ENCODE assay signal across 16 mouse cellular contexts in genomic region chr1:87185526-87185925, GRCm38 (mm10). TPM values are rescaled to one million over a fixed set of nuclear protein-coding genes. Genes with fewer than 3 reads are reported as not detected.
DNase-seq lines count a peak whose midpoint lies in the region; ATAC-seq lines count a peak whose summit lies in the region.
"Had no signal": no experiment of that assay in that cellular context is flagged by ENCODE, and none has a peak within 500 bp of the region (broad histone marks: within the 10 kb centered on the region; RNA-seq: fewer than 3 reads in every experiment).

No protein-coding gene starts in this region.

- no peak for DNase-seq in hindbrain, embryonic 10.5 days (ENCODE audit: low spot score)
- peak; percentile 27 to 28 for DNase-seq in B cell, adult 2 months
- DNase-seq in hindbrain, embryonic 11.5 days (ENCODE audit: low spot score) = peak; percentile 14
- no peak for DNase-seq in Muller cell, postnatal 12 days (ENCODE audit: inconsistent ontology term)
- no peak for DNase-seq in kidney, adult 9 months

- H3K9ac ChIP-seq in hindbrain, embryonic 12.5 days = no peak overlapping the region
- H3K9ac ChIP-seq in hindbrain, embryonic 11.5 days (ENCODE audit: low read depth, low read length) = no peak overlapping the region
- no peak overlapping the region; the same call in 1 of the 2 replicates for H3K9ac ChIP-seq in neural tube, embryonic 13.5 days
- H3K9ac ChIP-seq: heart, embryonic 15.5 days; limb, embryonic 12.5 days had no signal

- peaks cover 87% of the 10 kb centered on the region for H3K27me3 ChIP-seq in hindbrain, embryonic 10.5 days (ENCODE audit: insufficient read depth, poor library complexity, severe bottlenecking)
- peaks cover 73% of the 10 kb centered on the region for H3K27me3 ChIP-seq in hindbrain, embryonic 12.5 days
- H3K27me3 ChIP-seq in hindbrain, embryonic 11.5 days (ENCODE audit: control insufficient read depth, insufficient read depth, low read length) = peaks cover 35% of the 10 kb centered on the region
- H3K27me3 ChIP-seq in neural tube, embryonic 13.5 days = peaks cover 80% of the 10 kb centered on the region

- no peak for ATAC-seq in hindbrain, embryonic 12.5 days (ENCODE audit: low FRiP score)
- no peak for ATAC-seq in hindbrain, embryonic 11.5 days (ENCODE audit: low FRiP score)
- no peak for ATAC-seq in neural tube, embryonic 13.5 days (ENCODE audit: low read depth)
- ATAC-seq in frontal cortex, adult (ENCODE audit: low TSS enrichment) = no peak

- H3K9me3 ChIP-seq in hindbrain, embryonic 10.5 days = no peaks in the 10 kb centered on the region
- no peaks in the 10 kb centered on the region for H3K9me3 ChIP-seq in hindbrain, embryonic 12.5 days (replicated peaks)
- no peaks in the 10 kb centered on the region for H3K9me3 ChIP-seq in hindbrain, embryonic 11.5 days (ENCODE audit: control insufficient read depth, low read length)
- H3K9me3 ChIP-seq in neural tube, embryonic 13.5 days = no peaks in the 10 kb centered on the region
- H3K9me3 ChIP-seq: heart, embryonic 15.5 days; limb, embryonic 12.5 days had no signal

- H3K4me2 ChIP-seq in hindbrain, embryonic 12.5 days (replicated peaks) = no peak overlapping the region
- no peak overlapping the region for H3K4me2 ChIP-seq in hindbrain, embryonic 11.5 days (replicated peaks; ENCODE audit: low read depth, low read length)
- H3K4me2 ChIP-seq in neural tube, embryonic 13.5 days = 0 out of 2 replicates have a peak overlapping the region, but pooled peaks have one; percentile 90

- H3K27ac ChIP-seq in hindbrain, embryonic 10.5 days = no peak overlapping the region
- H3K27ac ChIP-seq in hindbrain, embryonic 12.5 days = no peak overlapping the region
- H3K27ac ChIP-seq in hindbrain, embryonic 11.5 days (ENCODE audit: low read depth, low read length) = no peak overlapping the region
- H3K27ac ChIP-seq in neural tube, embryonic 13.5 days (replicated peaks) = no peak overlapping the region
- H3K27ac ChIP-seq: heart, embryonic 15.5 days; limb, embryonic 12.5 days had no signal

- H3K4me1 ChIP-seq in hindbrain, embryonic 10.5 days (replicated peaks) = peaks cover 43% of the 10 kb centered on the region
- H3K4me1 ChIP-seq in hindbrain, embryonic 12.5 days = peaks cover 15% of the 10 kb centered on the region; the same call in 1 of the 2 replicates
- no peaks in the 10 kb centered on the region for H3K4me1 ChIP-seq in hindbrain, embryonic 11.5 days (replicated peaks; ENCODE audit: control insufficient read depth, insufficient read depth, low read length)
- peaks cover 26% of the 10 kb centered on the region for H3K4me1 ChIP-seq in neural tube, embryonic 13.5 days (replicated peaks)

- H3K4me3 ChIP-seq in hindbrain, embryonic 10.5 days = peak overlapping the region; percentile 7; the same call in 1 of the 2 replicates
- no peak overlapping the region for H3K4me3 ChIP-seq in hindbrain, embryonic 12.5 days
- H3K4me3 ChIP-seq in hindbrain, embryonic 11.5 days (ENCODE audit: low read depth, low read length) = no peak overlapping the region
- H3K4me3 ChIP-seq in neural tube, embryonic 13.5 days = no peak overlapping the region
- H3K4me3 ChIP-seq: erythroblast, embryonic 14.5 days had no signal

- no peaks in the 10 kb centered on the region for H3K36me3 ChIP-seq in hindbrain, embryonic 10.5 days
- no peaks in the 10 kb centered on the region for H3K36me3 ChIP-seq in hindbrain, embryonic 12.5 days
- H3K36me3 ChIP-seq in hindbrain, embryonic 11.5 days (ENCODE audit: control insufficient read depth, insufficient read depth, low read length) = no peaks in the 10 kb centered on the region
- no peaks in the 10 kb centered on the region for H3K36me3 ChIP-seq in neural tube, embryonic 13.5 days
- H3K36me3 ChIP-seq: heart, embryonic 15.5 days; limb, embryonic 12.5 days had no signal

- 13% methylated on average over 13 of the region's 13 CpGs for WGBS in hindbrain, embryonic 10.5 days
- WGBS in hindbrain, embryonic 12.5 days = 14% methylated on average over 13 of the region's 13 CpGs
- 15% methylated on average over 13 of the region's 13 CpGs for WGBS in hindbrain, embryonic 11.5 days
- WGBS in neural tube, embryonic 13.5 days = 11% methylated on average over 13 of the region's 13 CpGs

RNA-seq across cellular contexts. Expression of gene Prss56, which starts 2.4 kb away (rescaled TPM):
- polyA plus RNA-seq in hindbrain, embryonic 10.5 days (2016; fragmentation: Nextera tagmentation; extraction: Ambion mirVana) = 0.34 and 5.8 TPM in 2 replicates
- 3.6 and 9.3 TPM in 2 replicates for polyA plus RNA-seq in hindbrain, embryonic 12.5 days (2016; fragmentation: Nextera tagmentation; extraction: Ambion mirVana)
- polyA plus RNA-seq in hindbrain, embryonic 11.5 days (2014; fragmentation: Nextera tagmentation; extraction: Ambion mirVana) = 1.9 and 3.3 TPM in 2 replicates
- polyA plus RNA-seq in neural tube, embryonic 13.5 days (2015; fragmentation: Nextera tagmentation; extraction: Ambion mirVana) = 6.6 and 7.1 TPM in 2 replicates
- polyA plus RNA-seq: erythroblast, embryonic 14.5 days; intestine, embryonic 14.5 days; large intestine, adult 2 months; limb, embryonic 12.5 days; liver, embryonic 16.5 days; midbrain, embryonic 16.5 days had no signal

RNA-seq across cellular contexts. Expression of gene Chrnd, which starts 4.9 kb away (rescaled TPM):
- 0.10 TPM in 1 of 2 replicates, not detected in the other for polyA plus RNA-seq in hindbrain, embryonic 10.5 days (2016; fragmentation: Nextera tagmentation; extraction: Ambion mirVana)
- 0.14 and 0.64 TPM in 2 replicates for polyA plus RNA-seq in hindbrain, embryonic 12.5 days (2016; fragmentation: Nextera tagmentation; extraction: Ambion mirVana)
- polyA plus RNA-seq in hindbrain, embryonic 11.5 days (2014; fragmentation: Nextera tagmentation; extraction: Ambion mirVana) = 0.47 TPM in 1 of 2 replicates, not detected in the other
- polyA plus RNA-seq in neural tube, embryonic 13.5 days (2015; fragmentation: Nextera tagmentation; extraction: Ambion mirVana) = 0.31 and 0.62 TPM in 2 replicates
- polyA plus RNA-seq: adrenal gland, adult 2 months; erythroblast, embryonic 14.5 days; heart, embryonic 15.5 days; intestine, embryonic 14.5 days; large intestine, adult 2 months; midbrain, embryonic 16.5 days had no signal

RNA-seq across cellular contexts. Expression of gene Chrng, which starts 18.9 kb away (rescaled TPM):
- 0.37 and 1.3 TPM in 2 replicates for polyA plus RNA-seq in hindbrain, embryonic 10.5 days (2016; fragmentation: Nextera tagmentation; extraction: Ambion mirVana)
- polyA plus RNA-seq in hindbrain, embryonic 12.5 days (2016; fragmentation: Nextera tagmentation; extraction: Ambion mirVana) = 0.90 and 3.0 TPM in 2 replicates
- 0.73 and 1.0 TPM in 2 replicates for polyA plus RNA-seq in hindbrain, embryonic 11.5 days (2014; fragmentation: Nextera tagmentation; extraction: Ambion mirVana)
- 0.57 and 1.7 TPM in 2 replicates for polyA plus RNA-seq in neural tube, embryonic 13.5 days (2015; fragmentation: Nextera tagmentation; extraction: Ambion mirVana)
- polyA plus RNA-seq: adrenal gland, adult 2 months; erythroblast, embryonic 14.5 days; intestine, embryonic 14.5 days; large intestine, adult 2 months; midbrain, embryonic 16.5 days had no signal

RNA-seq across cellular contexts. Expression of gene Eif4e2, which starts 28.2 kb away (rescaled TPM):
- polyA plus RNA-seq in hindbrain, embryonic 10.5 days (2016; fragmentation: Nextera tagmentation; extraction: Ambion mirVana) = 172 and 173 TPM in 2 replicates
- 148 and 150 TPM in 2 replicates for polyA plus RNA-seq in hindbrain, embryonic 12.5 days (2016; fragmentation: Nextera tagmentation; extraction: Ambion mirVana)
- polyA plus RNA-seq in hindbrain, embryonic 11.5 days (2014; fragmentation: Nextera tagmentation; extraction: Ambion mirVana) = 132 and 134 TPM in 2 replicates
- polyA plus RNA-seq in neural tube, embryonic 13.5 days (2015; fragmentation: Nextera tagmentation; extraction: Ambion mirVana) = 108 and 115 TPM in 2 replicates

RNA-seq across cellular contexts. Expression of gene Ecel1, which starts 29.2 kb away (rescaled TPM):
- polyA plus RNA-seq in hindbrain, embryonic 10.5 days (2016; fragmentation: Nextera tagmentation; extraction: Ambion mirVana) = 5.4 and 21.9 TPM in 2 replicates
- polyA plus RNA-seq in hindbrain, embryonic 12.5 days (2016; fragmentation: Nextera tagmentation; extraction: Ambion mirVana) = 29.2 and 33.6 TPM in 2 replicates
- polyA plus RNA-seq in hindbrain, embryonic 11.5 days (2014; fragmentation: Nextera tagmentation; extraction: Ambion mirVana) = 10.0 and 14.7 TPM in 2 replicates
- polyA plus RNA-seq in neural tube, embryonic 13.5 days (2015; fragmentation: Nextera tagmentation; extraction: Ambion mirVana) = 62.4 and 73.8 TPM in 2 replicates
- polyA plus RNA-seq: erythroblast, embryonic 14.5 days had no signal

Comparison
In these comparisons a context has a peak if more than half of its experiments do, and no peak if none do; other contexts are left out.
1. DNase-seq: peak in B cell, adult 2 months (2 of 2) and hindbrain, embryonic 11.5 days (single experiment); none in hindbrain, embryonic 10.5 days (single experiment), Muller cell, postnatal 12 days (single experiment) and kidney, adult 9 months (single experiment).